Mouse (Mus musculus) layer of hippocampus, postnatal 14 days (tissue): ENCODE measurements around the gene Ebi3. TPM values are rescaled to one million over a fixed set of nuclear protein-coding genes. Genes with fewer than 3 reads are reported as not detected.
A peak's percentile ranks its signal among the peaks of the same experiment; 100 is the strongest.
"Not testable (repeated sequence)": the region's sequence is repeated elsewhere in the genome, so short reads cannot be mapped to it uniquely, and the experiment has no call there.

Source experiments
- DNase-seq, 2 experiments: peaks; one replicate each; pipeline ENCODE4 v3.0.0; 2021 to 2022; ENCODE audit warnings: low spot score in 2 of 2, mixed read lengths in 1 of 2
- long read RNA-seq, 2 experiments: library from polyadenylated mRNA; stranded (forward); transcript quantifications; one replicate each; pipeline ENCODE4 v2.0.0; 2021
- total RNA-seq, 2 experiments: library from RNA; stranded (reverse); gene quantifications; 2 replicates each; pipeline ENCODE4 v1.2.3; 2021

Gene Ebi3
- 1 to 10 TPM; 1.9 TPM for total RNA-seq
- long read RNA-seq, experiment 1, partial matches to known transcripts, result 0 of 2 reads
- long read RNA-seq, experiment 1, other reads (novel, unspliced or antisense), result 2 of 2 reads
- long read RNA-seq, experiment 2, partial matches to known transcripts, result 1 of 2 reads
- long read RNA-seq, experiment 2, other reads (novel, unspliced or antisense), result 1 of 2 reads

GRCm38 (mm10) chr17:55952447-55953027 is at the start of gene Ebi3:
Gene Ebi3 (plus strand): TSS chr17:55952640.
- DNase-seq, result no peak

- no peak for DNase-seq
Measured at GRCm38 (mm10) chr17:55903087-55903486, 49.4 kb upstream of the Ebi3 start.

DNA sequence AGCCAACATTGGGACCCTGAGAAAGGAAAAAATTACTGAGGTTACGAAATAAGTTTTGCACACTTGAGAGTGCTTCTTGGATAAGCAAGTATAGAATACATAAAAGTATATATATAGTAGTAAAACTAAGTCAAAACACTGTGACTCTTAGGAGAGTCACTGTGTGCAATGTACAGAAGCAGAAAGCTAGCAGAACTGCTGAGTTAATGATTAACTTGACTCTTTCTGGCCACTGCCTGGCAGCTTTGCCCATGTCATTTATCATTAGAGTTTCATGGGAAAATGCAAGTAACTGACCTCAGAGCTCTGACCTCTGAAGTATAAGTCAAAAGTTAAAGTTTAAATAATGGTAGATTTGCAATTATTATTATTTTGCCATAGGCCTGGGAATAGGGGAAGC is 48.8 kb upstream of the Ebi3 start:
- no peak for DNase-seq

- DNase-seq, result no peak
Measured at GRCm38 (mm10) chr17:55904131-55904530, 48.3 kb upstream of the Ebi3 start.

DNA sequence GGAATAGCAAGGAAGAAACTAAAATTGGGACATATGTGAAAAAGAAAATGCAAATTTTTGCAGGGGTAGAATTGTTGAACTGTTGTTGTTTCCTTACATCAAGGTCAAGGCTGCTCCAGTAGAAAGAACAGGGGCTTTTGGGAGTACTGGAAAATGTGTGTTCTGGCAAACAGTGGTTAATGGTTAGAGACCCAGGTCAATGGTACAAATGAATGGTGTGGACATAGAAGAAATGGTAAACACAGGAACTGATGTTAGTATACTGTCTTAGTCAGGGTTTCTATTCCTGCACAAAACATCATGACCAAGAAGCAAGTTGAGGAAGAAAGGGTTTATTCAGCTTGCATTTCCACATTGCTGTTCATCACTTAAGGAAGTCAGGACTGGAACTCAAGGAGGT is 45.8 kb upstream of the Ebi3 start:
- DNase-seq, result no peak

GRCm38 (mm10) chr17:55931553-55932502 is 20.6 kb upstream of the Ebi3 start:
- peak in 1 of 2 experiments; percentile 48 for DNase-seq

GRCm38 (mm10) chr17:55932635-55933034 is 19.8 kb upstream of the Ebi3 start:
- no peak for DNase-seq

DNA sequence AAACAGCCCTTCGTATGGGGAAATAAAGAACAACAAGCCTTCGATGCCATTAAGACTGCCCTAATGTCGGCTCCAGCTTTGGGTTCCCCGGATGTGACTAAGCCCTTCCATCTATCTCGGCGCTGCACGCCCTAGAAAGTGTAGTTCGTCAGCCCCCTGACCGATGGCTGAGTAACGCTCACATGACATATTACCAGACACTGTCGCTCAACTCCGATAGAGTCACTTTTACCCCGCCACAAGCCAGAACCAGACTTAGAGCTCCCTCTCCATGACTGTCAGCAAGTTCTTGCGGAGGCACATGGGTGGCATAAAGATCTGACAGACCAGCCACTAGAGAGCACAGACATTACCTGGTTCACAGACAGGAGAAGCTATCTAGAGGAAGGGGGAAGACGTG is 19.2 kb upstream of the Ebi3 start:
- DNase-seq, result no peak

DNA sequence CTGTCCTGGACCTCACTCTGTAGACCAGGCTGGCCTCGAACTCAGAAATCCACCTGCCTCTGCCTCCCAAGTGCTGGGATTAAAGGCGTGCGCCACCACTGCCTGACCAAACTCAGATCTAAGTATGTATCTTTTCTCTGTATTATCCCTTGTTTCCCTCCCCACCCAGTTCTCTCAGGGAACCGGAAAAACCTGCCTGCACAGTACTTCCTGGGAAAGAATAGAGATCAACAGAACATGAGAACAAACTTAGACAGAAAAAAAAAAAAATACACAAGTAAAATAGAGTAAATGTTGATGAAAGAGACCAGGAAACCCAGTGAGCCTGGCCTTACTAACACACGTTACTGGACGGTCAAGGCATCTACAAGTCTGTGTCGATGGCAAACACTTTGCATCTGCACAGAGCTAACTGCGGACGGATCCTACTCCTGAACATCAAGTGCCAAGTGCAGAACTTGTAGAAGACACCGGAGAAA is 8.0 kb upstream of the Ebi3 start:
- not testable (repeated sequence) for DNase-seq

DNA sequence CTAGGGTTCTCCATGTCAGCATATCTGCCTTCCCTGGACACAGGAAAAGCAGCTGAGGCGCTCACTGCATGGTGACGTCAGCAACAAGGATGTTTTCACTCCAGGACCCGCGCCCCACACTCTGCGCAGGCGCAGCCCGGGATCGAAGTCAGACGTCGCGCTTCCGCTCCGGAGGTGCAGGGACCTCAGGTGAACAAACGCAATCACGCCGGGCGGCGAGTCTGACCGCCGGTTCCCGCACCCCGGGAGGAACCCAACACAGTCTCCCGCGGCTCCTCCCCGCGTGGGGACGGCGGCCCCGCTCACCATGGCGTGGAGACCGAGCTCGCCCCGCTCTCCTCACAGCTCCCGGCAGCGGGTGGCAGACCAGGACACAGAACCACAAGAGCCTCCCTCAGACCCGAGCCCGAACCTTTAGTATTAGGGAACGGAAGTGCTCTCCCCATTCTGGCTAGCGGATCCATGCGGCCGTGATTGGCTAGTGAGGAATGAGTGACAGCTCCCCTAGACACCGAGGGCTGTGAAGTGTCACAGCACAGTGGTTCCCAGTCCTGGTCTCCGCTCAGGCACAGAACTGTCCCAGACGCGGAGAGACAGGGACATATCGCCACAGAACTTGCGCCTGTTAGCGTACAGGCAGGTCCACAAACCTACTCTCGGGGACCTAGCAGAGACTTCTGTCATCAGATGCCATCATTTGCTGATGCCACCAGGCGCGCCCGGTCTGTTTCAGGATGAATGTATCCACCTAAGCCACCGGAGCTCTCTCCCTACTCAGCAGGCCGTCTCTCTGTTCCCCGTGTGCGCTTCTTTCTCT is 7.4 kb upstream of the Ebi3 start:
- peak; percentile 90 to 97 for DNase-seq

GRCm38 (mm10) chr17:55945696-55946095 is 6.7 kb upstream of the Ebi3 start:
- DNase-seq, result no peak

DNA sequence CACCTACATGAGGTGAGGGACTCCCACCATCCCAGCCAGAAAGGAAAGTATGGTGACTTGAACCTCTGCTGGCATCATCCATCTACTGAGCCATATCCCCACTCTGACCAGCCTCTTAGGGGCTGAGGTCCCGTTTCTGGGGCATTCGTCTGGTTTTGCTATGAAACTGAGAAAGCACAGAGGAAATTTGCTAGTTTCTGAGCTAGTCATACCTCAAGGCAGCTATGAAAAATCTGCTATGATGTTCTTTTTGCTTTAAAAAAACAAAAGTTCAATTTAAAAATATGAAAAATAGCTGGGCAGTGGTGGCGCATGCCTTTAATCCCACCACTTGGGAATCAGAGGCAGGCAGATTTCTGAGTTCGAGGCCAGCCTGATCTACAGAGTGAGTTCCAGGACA is 3.8 kb upstream of the Ebi3 start:
- DNase-seq, result no peak

DNA sequence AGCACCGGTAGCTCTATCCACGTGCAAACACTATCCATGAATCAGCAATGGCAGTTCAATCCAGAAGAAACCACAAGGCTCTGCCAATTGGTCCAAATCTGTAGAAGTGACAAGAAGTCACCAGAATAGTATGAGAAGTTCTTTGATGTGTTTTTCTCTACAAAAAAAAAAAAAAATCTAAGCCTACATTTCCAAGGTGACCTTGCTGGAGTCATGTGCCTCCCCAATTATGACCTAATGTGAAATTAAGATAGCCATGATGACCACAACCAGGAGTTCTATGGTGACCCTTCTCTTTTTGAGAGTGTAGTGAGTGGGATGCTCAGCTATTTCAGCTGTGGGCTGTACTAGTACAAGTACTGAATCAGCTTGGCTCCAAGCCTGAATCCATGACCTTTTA is 3.0 kb upstream of the Ebi3 start, which contains the start of gene Zfp119b:
Gene Zfp119b (minus strand): TSS at position 101 of the 400 bp plus-strand sequence.
- no peak for DNase-seq

DNA sequence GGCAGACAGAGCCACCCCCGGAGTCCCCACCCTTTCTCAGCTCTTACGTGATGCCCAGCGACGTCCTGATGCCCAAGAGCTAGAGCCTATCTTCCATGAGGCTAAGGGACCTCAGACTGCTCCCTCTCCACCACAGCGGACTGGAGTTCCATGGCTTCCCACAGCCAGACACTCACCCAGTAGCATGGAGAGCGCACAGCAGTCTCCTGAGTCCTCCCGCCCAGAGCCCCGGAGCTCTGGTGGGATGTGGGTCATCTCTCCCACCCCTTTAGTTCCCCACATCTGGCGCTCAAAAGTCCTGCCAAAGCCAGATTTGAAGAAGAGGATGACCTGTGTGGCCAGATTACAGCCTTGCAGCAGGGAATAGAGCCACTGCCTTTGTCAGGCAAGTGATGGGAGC is 1.8 kb upstream of the Ebi3 start:
- DNase-seq, result no peak

GRCm38 (mm10) chr17:55952041-55952440 is 399 bp upstream of the Ebi3 start:
- no peak for DNase-seq

GRCm38 (mm10) chr17:55953751-55954150 is 1.3 kb downstream of the Ebi3 start:
- DNase-seq, result no peak

DNA sequence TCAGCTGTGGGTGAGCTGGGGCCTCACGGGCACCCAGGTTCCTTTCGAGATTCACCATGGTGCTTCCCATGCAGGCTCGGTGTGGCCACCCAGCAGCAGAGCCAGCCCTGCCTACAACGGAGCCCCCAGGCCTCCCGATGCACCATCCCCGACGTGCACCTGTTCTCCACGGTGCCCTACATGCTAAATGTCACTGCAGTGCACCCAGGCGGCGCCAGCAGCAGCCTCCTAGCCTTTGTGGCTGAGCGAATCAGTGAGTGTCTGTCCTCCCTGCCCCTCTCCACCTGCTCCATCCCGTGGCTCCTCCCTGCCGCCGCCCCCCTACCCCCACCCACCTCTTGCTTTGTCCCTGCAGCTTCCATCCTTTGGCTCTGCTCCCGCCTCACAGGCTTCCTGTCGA is 1.8 kb downstream of the Ebi3 start:
- no peak for DNase-seq

DNA sequence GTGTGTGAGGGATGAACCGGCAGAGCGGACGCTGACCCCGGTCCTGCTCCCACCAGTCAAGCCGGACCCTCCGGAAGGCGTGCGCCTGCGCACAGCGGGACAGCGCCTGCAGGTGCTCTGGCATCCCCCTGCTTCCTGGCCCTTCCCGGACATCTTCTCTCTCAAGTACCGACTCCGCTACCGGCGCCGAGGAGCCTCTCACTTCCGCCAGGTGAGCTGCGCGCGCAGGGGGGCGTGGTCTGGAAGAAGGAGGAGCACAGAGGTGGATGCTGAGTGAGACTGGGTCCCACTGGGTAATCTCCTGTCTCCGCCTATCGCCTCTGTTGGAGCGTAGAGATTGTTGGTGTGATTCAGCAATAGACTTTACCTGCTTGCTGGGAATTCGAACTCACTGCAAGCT is 3.7 kb downstream of the Ebi3 start:
- DNase-seq, result peak; percentile 58 to 61

DNA sequence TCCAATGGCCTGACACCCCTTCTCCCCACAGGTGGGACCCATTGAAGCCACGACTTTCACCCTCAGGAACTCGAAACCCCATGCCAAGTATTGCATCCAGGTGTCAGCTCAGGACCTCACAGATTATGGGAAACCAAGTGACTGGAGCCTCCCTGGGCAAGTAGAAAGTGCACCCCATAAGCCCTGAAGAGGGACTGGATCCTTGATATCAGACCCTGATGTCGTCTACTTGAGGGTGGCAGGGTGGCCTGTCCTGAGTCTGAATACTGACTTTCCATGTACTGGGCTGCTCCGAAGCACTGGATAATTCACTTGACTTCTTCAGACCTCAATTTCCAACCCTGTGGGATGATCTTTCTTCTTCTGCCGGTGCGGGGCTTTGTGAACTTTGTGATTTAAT is 4.2 kb downstream of the Ebi3 start:
- no peak for DNase-seq

DNA sequence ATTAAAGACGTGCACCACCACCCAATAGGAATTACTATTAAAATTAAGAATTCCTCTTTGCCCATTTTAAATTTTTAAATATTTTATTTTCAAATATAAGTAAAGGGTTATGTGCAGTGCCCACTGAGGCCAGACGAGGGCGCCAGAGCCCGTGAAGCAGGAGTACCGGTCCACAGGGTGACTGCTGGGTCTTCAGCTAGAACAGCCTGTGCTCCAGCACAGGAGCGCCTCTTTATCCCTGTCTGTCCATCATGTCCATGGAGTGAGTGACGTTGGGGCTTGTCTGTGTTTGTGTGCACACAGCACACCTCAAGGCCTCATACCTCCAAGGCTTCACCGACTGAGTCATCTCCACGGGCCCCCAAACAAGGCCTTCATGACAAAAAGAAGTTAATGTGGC is 4.7 kb downstream of the Ebi3 start:
- peak in 1 of 2 experiments; percentile 76 for DNase-seq
